Mouse (Mus musculus) E14TG2a.4 (cell line): ENCODE measurements around the gene Susd6.

Experiments
- H3K27me3 ChIP-seq: 2 replicates; pipeline ENCODE4 v1.6.1; 2014; ENCODE audit warnings: low read length, control low read depth; ENCODE audit not compliant: insufficient read depth
- H3K36me3 ChIP-seq: 2 replicates; pipeline ENCODE4 v1.6.1; 2014; ENCODE audit warnings: low read length, control low read depth; ENCODE audit not compliant: insufficient read depth
- H3K4me1 ChIP-seq: replicated peaks from 2 replicates; pipeline ENCODE4 v1.6.1; 2014; ENCODE audit warnings: low read depth, low read length, control low read depth
- H3K4me3 ChIP-seq: replicated peaks from 2 replicates; pipeline ENCODE4 v1.5.1; 2014; ENCODE audit warnings: mild to moderate bottlenecking, low read length
- H3K9me3 ChIP-seq: 2 replicates; pipeline ENCODE4 v1.6.1; 2014; ENCODE audit warnings: low read length, control low read depth
- CTCF ChIP-seq: conservative IDR thresholded peaks from 2 replicates; pipeline ENCODE4 v1.5.1; 2014; ENCODE audit warnings: low read length
- NANOG ChIP-seq: IDR thresholded peaks from 2 replicates; pipeline ENCODE4 v1.6.1; 2014; ENCODE audit warnings: borderline replicate concordance, low read length, mixed read lengths
- POU5F1 ChIP-seq: IDR thresholded peaks from 2 replicates; pipeline ENCODE4 v1.6.1; 2014; ENCODE audit warnings: low read length, borderline replicate concordance

Susd6 gene

GRCm38 (mm10) chr12:80857636-80858293 lies 67.5 kb downstream of the Susd6 start:
- Histone ChIP-seq H3K36me3 (peaks cover 16% of the 10 kb centered on the region; the same call in 1 of the 2 replicates), H3K9me3 (no peaks in the 10 kb centered on the region), H3K4me3 (no peak overlapping the region), H3K27me3 (no peaks in the 10 kb centered on the region), H3K4me1 (peaks cover 73% of the 10 kb centered on the region)
- TF ChIP-seq POU5F1 (no peak), CTCF (no peak), NANOG (no peak)

GRCm38 (mm10) chr12:80858307-80858706 lies 68.0 kb downstream of the Susd6 start:
- no peak for TF ChIP-seq CTCF
- TF ChIP-seq POU5F1, result no peak
- TF ChIP-seq NANOG, result no peak
- Histone ChIP-seq H3K9me3 (no peaks in the 10 kb centered on the region), H3K4me3 (no peak overlapping the region), H3K27me3 (no peaks in the 10 kb centered on the region), H3K4me1 (peaks cover 74% of the 10 kb centered on the region), H3K36me3 (peaks cover 21% of the 10 kb centered on the region)

GRCm38 (mm10) chr12:80861916-80862315 lies 71.6 kb downstream of the Susd6 start:
- Histone ChIP-seq H3K9me3 (no peaks in the 10 kb centered on the region), H3K36me3 (peaks cover 30% of the 10 kb centered on the region), H3K27me3 (no peaks in the 10 kb centered on the region), H3K4me3 (no peak overlapping the region), H3K4me1 (peaks cover 48% of the 10 kb centered on the region)
- no peak for TF ChIP-seq NANOG
- TF ChIP-seq POU5F1, result no peak
- TF ChIP-seq CTCF, result no peak

GRCm38 (mm10) chr12:80863370-80863769 lies 73.1 kb downstream of the Susd6 start:
- Histone ChIP-seq H3K36me3 (peaks cover 42% of the 10 kb centered on the region), H3K9me3 (no peaks in the 10 kb centered on the region), H3K27me3 (no peaks in the 10 kb centered on the region), H3K4me3 (no peak overlapping the region), H3K4me1 (peaks cover 36% of the 10 kb centered on the region)
- TF ChIP-seq NANOG (no peak), CTCF (no peak), POU5F1 (no peak)

GRCm38 (mm10) chr12:80865175-80865574 lies 74.9 kb downstream of the Susd6 start:
- Histone ChIP-seq H3K9me3 (no peaks in the 10 kb centered on the region), H3K36me3 (peaks cover 55% of the 10 kb centered on the region), H3K4me3 (no peak overlapping the region), H3K27me3 (no peaks in the 10 kb centered on the region), H3K4me1 (peaks cover 31% of the 10 kb centered on the region)
- TF ChIP-seq POU5F1 (no peak), CTCF (no peak), NANOG (no peak)

- Histone ChIP-seq H3K36me3 (peaks cover 63% of the 10 kb centered on the region), H3K27me3 (no peaks in the 10 kb centered on the region), H3K9me3 (no peaks in the 10 kb centered on the region), H3K4me1 (peaks cover 30% of the 10 kb centered on the region), H3K4me3 (no peak overlapping the region)
- TF ChIP-seq CTCF (no peak), POU5F1 (no peak), NANOG (no peak)
These were observed 75.7 kb downstream of the Susd6 start for GRCm38 (mm10) chr12:80866023-80866422.

GRCm38 (mm10) chr12:80867083-80867482 lies 76.8 kb downstream of the Susd6 start:
- TF ChIP-seq POU5F1, result no peak
- peaks cover 21% of the 10 kb centered on the region for H3K4me1 ChIP-seq
- H3K9me3 ChIP-seq, result no peaks in the 10 kb centered on the region
- peaks cover 66% of the 10 kb centered on the region for H3K36me3 ChIP-seq
- no peak overlapping the region for H3K4me3 ChIP-seq
- no peaks in the 10 kb centered on the region for H3K27me3 ChIP-seq

- H3K36me3 ChIP-seq, result peaks cover 67% of the 10 kb centered on the region
- TF ChIP-seq CTCF (no peak), POU5F1 (no peak), NANOG (no peak)
- H3K27me3 ChIP-seq, result no peaks in the 10 kb centered on the region
- H3K4me3 ChIP-seq, result no peak overlapping the region
- H3K9me3 ChIP-seq, result no peaks in the 10 kb centered on the region
- peaks cover 7% of the 10 kb centered on the region for H3K4me1 ChIP-seq
These were observed 78.1 kb downstream of the Susd6 start for GRCm38 (mm10) chr12:80868401-80868800.
